Mouse (Mus musculus) lung, embryonic 15.5 days (tissue): ENCODE data around the gene Pik3cd. TPM values are rescaled to one million over a fixed set of nuclear protein-coding genes. Genes with fewer than 3 reads are reported as not detected.
A peak's percentile ranks its signal among the peaks of the same experiment; 100 is the strongest.

Experiments
- ATAC-seq: fragments of 200-750 bp; cut with Nextera tagmentation; 2 replicates; pipeline ENCODE4 v1.8.0; 2017; ENCODE audit warnings: moderate number of reproducible peaks, borderline replicate concordance; ENCODE audit not compliant: low FRiP score, low TSS enrichment; ENCODE audit errors: extremely low read depth
- H3K27ac ChIP-seq: fragments of 300-500 bp; sonication (generic); 2 replicates; pipeline ENCODE4 v1.5.1; 2015; ENCODE audit warnings: moderate library complexity, mild to moderate bottlenecking, inconsistent platforms
- H3K27me3 ChIP-seq: fragments of 300-500 bp; sonication (generic); 2 replicates; pipeline ENCODE4 v1.6.1; 2015; ENCODE audit warnings: inconsistent platforms
- H3K36me3 ChIP-seq: fragments of 300-500 bp; sonication (generic); 2 replicates; pipeline ENCODE4 v1.6.1; 2015; ENCODE audit warnings: inconsistent platforms
- H3K4me1 ChIP-seq: fragments of 300-500 bp; sonication (generic); 2 replicates; pipeline ENCODE4 v1.6.1; 2015; ENCODE audit warnings: inconsistent platforms
- H3K4me2 ChIP-seq: fragments of 300-500 bp; sonication (generic); 2 replicates; pipeline ENCODE4 v1.6.1; 2015; ENCODE audit warnings: inconsistent platforms, mild to moderate bottlenecking, moderate library complexity
- H3K4me3 ChIP-seq: fragments of 300-500 bp; sonication (generic); 2 replicates; pipeline ENCODE4 v1.5.1; 2015; ENCODE audit warnings: mild to moderate bottlenecking, inconsistent platforms
- H3K9ac ChIP-seq: fragments of 300-500 bp; sonication (generic); 2 replicates; pipeline ENCODE4 v1.6.1; 2015; ENCODE audit warnings: inconsistent platforms
- H3K9me3 ChIP-seq: fragments of 300-500 bp; sonication (generic); 2 replicates; pipeline ENCODE4 v1.6.1; 2016; ENCODE audit warnings: inconsistent platforms
- WGBS: fragments of 180-500 bp; shearing (Covaris S2); methylation state at CpG from one replicate; pipeline ENCODE4 v1.1.7; 2015; 5-methylcytosine and 5-hydroxymethylcytosine counted together
- polyA plus RNA-seq: library from polyadenylated mRNA; unstranded; fragments of >200 nt; fragmentation: Nextera tagmentation; extraction: Ambion mirVana; gene quantifications from 2 replicates; pipeline ENCODE4 v1.2.1, GENCODE M21; 2015

Pik3cd gene
- polyA plus RNA-seq, 1 experiment from 2014 or later: 7.8 TPM

- Histone ChIP-seq H3K36me3 (0 out of 2 replicates have a peak, but pooled peaks cover 3% of the 10 kb centered on the region), H3K27ac (no peak overlapping the region), H3K4me2 (no peak overlapping the region), H3K4me1 (peaks cover 19% of the 10 kb centered on the region), H3K27me3 (no peaks in the 10 kb centered on the region), H3K4me3 (no peak overlapping the region), H3K9me3 (no peaks in the 10 kb centered on the region), H3K9ac (no peak overlapping the region)
- 46% methylated on average over 8 of the region's 8 CpGs for WGBS
- no peak for ATAC-seq
Measured at GRCm38 (mm10) chr4:149609256-149610025, 92.9 kb downstream of the Pik3cd start.

- H3K4me3 ChIP-seq: no peak overlapping the region
- H3K27me3 ChIP-seq: no peaks in the 10 kb centered on the region
- WGBS: 85% methylated on average over 5 of the region's 6 CpGs
- no peaks in the 10 kb centered on the region for H3K36me3 ChIP-seq
- no peak overlapping the region for H3K9ac ChIP-seq
- H3K9me3 ChIP-seq: no peaks in the 10 kb centered on the region
- no peak overlapping the region for H3K4me2 ChIP-seq
- ATAC-seq: no peak
- H3K4me1 ChIP-seq: peaks cover 19% of the 10 kb centered on the region
- H3K27ac ChIP-seq: no peak overlapping the region
Measured at GRCm38 (mm10) chr4:149608309-149608638, 94.1 kb downstream of the Pik3cd start.

GRCm38 (mm10) chr4:149607591-149608308, 94.6 kb downstream of the Pik3cd start:
- no peak overlapping the region for H3K4me2 ChIP-seq
- H3K4me1 ChIP-seq: peaks cover 19% of the 10 kb centered on the region
- ATAC-seq: peak; percentile 50; the same call in 1 of the 2 replicates
- no peaks in the 10 kb centered on the region for H3K36me3 ChIP-seq
- no peaks in the 10 kb centered on the region for H3K27me3 ChIP-seq
- H3K4me3 ChIP-seq: no peak overlapping the region
- WGBS: 32% methylated on average over 20 of the region's 20 CpGs
- H3K9ac ChIP-seq: no peak overlapping the region
- H3K9me3 ChIP-seq: no peaks in the 10 kb centered on the region
- no peak overlapping the region for H3K27ac ChIP-seq

- Histone ChIP-seq H3K36me3 (no peaks in the 10 kb centered on the region), H3K4me3 (no peak overlapping the region), H3K27me3 (no peaks in the 10 kb centered on the region), H3K4me2 (no peak overlapping the region), H3K4me1 (peaks cover 25% of the 10 kb centered on the region), H3K27ac (no peak overlapping the region), H3K9ac (no peak overlapping the region), H3K9me3 (no peaks in the 10 kb centered on the region)
- no peak for ATAC-seq
- 65% methylated on average over 15 of the region's 15 CpGs for WGBS
Measured at GRCm38 (mm10) chr4:149606766-149607358, 95.5 kb downstream of the Pik3cd start.

- no peak overlapping the region for H3K27ac ChIP-seq
- 75% methylated on average over 18 of the region's 18 CpGs for WGBS
- H3K9ac ChIP-seq: no peak overlapping the region
- no peaks in the 10 kb centered on the region for H3K9me3 ChIP-seq
- H3K4me1 ChIP-seq: peaks cover 33% of the 10 kb centered on the region
- no peaks in the 10 kb centered on the region for H3K36me3 ChIP-seq
- no peak overlapping the region for H3K4me3 ChIP-seq
- no peak for ATAC-seq
- no peaks in the 10 kb centered on the region for H3K27me3 ChIP-seq
- H3K4me2 ChIP-seq: no peak overlapping the region
Measured at GRCm38 (mm10) chr4:149606056-149606455, 96.3 kb downstream of the Pik3cd start.

- no peak for ATAC-seq
- Histone ChIP-seq H3K9ac (no peak overlapping the region), H3K27ac (no peak overlapping the region), H3K4me3 (no peak overlapping the region), H3K4me2 (no peak overlapping the region), H3K9me3 (no peaks in the 10 kb centered on the region), H3K36me3 (no peaks in the 10 kb centered on the region), H3K4me1 (peaks cover 36% of the 10 kb centered on the region), H3K27me3 (no peaks in the 10 kb centered on the region)
- 75% methylated on average over 3 of the region's 3 CpGs for WGBS
Measured at GRCm38 (mm10) chr4:149604518-149604917, 97.9 kb downstream of the Pik3cd start.

GRCm38 (mm10) chr4:149603860-149604259, 98.5 kb downstream of the Pik3cd start:
- Histone ChIP-seq H3K36me3 (no peaks in the 10 kb centered on the region), H3K4me2 (no peak overlapping the region)
- 58% methylated on average over 1 of the region's 1 CpGs for WGBS

GRCm38 (mm10) chr4:149602236-149602635, 100.1 kb downstream of the Pik3cd start:
- Histone ChIP-seq H3K4me1 (peaks cover 22% of the 10 kb centered on the region), H3K27me3 (no peaks in the 10 kb centered on the region), H3K36me3 (no peaks in the 10 kb centered on the region), H3K27ac (no peak overlapping the region), H3K4me2 (no peak overlapping the region), H3K9ac (no peak overlapping the region), H3K4me3 (no peak overlapping the region), H3K9me3 (no peaks in the 10 kb centered on the region)
- no peak for ATAC-seq
- 53% methylated on average over 7 of the region's 7 CpGs for WGBS

More at GRCm38 (mm10) chr4:149603860-149604259, 98.5 kb downstream of the Pik3cd start:
- Histone ChIP-seq H3K9me3 (no peaks in the 10 kb centered on the region), H3K9ac (no peak overlapping the region), H3K27ac (no peak overlapping the region), H3K4me3 (no peak overlapping the region), H3K27me3 (no peaks in the 10 kb centered on the region), H3K4me1 (peaks cover 32% of the 10 kb centered on the region)
- no peak for ATAC-seq

- no peaks in the 10 kb centered on the region for H3K9me3 ChIP-seq
- no peak for ATAC-seq
- no peaks in the 10 kb centered on the region for H3K36me3 ChIP-seq
- H3K4me2 ChIP-seq: no peak overlapping the region
- H3K9ac ChIP-seq: no peak overlapping the region
- whole genome bisulfite sequencing: 23% methylated on average over 4 of the region's 4 CpGs
- H3K4me3 ChIP-seq: no peak overlapping the region
- no peaks in the 10 kb centered on the region for H3K27me3 ChIP-seq
- peaks cover 17% of the 10 kb centered on the region for H3K4me1 ChIP-seq
- H3K27ac ChIP-seq: peak overlapping the region; percentile 26
Measured at GRCm38 (mm10) chr4:149601484-149601883, 100.9 kb downstream of the Pik3cd start.

- H3K27ac ChIP-seq: no peak overlapping the region
- 70% methylated on average over 4 of the region's 4 CpGs for WGBS
- no peak for ATAC-seq
Measured at GRCm38 (mm10) chr4:149600130-149600529, 102.2 kb downstream of the Pik3cd start.

GRCm38 (mm10) chr4:149599549-149599948, 102.8 kb downstream of the Pik3cd start:
- H3K4me3 ChIP-seq: no peak overlapping the region
- 88% methylated on average over 6 of the region's 6 CpGs for WGBS
- H3K27ac ChIP-seq: no peak overlapping the region
- H3K27me3 ChIP-seq: no peaks in the 10 kb centered on the region
- no peak for ATAC-seq
- no peaks in the 10 kb centered on the region for H3K9me3 ChIP-seq
- H3K4me2 ChIP-seq: no peak overlapping the region
- peaks cover 17% of the 10 kb centered on the region for H3K4me1 ChIP-seq
- H3K9ac ChIP-seq: no peak overlapping the region
- H3K36me3 ChIP-seq: no peaks in the 10 kb centered on the region

More at GRCm38 (mm10) chr4:149600130-149600529, 102.2 kb downstream of the Pik3cd start:
- Histone ChIP-seq H3K36me3 (no peaks in the 10 kb centered on the region), H3K9ac (no peak overlapping the region), H3K27me3 (no peaks in the 10 kb centered on the region), H3K9me3 (no peaks in the 10 kb centered on the region), H3K4me1 (peaks cover 17% of the 10 kb centered on the region), H3K4me3 (no peak overlapping the region), H3K4me2 (no peak overlapping the region)
